Mouse (Mus musculus): ENCODE data around the gene Zfp712. TPM values are rescaled to one million over a fixed set of nuclear protein-coding genes. Genes with fewer than 3 reads are reported as not detected.

Zfp712 gene
- 0.85 and 1.0 TPM in 2 replicates for total RNA-seq (2023)

DNA sequence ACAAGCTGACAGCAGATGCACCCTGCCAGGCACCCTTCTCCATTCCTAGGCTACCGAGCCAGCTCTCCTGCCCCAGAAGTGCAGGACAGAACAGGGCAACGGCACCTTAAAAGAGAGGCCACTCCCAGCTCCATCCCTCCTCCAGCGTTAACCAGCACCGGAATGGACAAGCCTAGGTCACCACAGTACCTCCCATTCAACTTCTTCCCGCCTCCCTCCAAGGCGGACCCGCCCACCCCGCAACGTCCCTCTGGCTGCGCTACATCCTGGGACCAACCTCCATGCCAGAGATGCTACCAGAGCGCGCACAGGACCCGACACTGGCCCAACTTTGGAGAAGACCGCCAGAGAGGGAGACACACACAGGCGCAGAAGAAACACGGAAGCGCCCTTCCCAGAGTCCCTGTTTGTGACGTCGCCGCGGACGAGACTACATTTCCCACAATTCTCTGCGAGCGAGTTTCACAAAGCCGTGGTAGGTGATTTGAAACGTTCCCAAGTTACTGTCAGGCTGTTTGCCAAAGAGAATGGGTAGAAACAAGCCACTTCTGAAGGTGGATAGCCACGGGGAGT lies at the start of gene Zfp712:
TSS of gene Zfp712 (minus strand) at position 385 of the 573 bp plus-strand sequence.

GRCm38 (mm10) chr13:67108194-67108820 lies 47.3 kb upstream of the Zfp712 start, which contains the start of gene Gm28557:
Gene Gm28557 (minus strand): TSS chr13:67108604.

DNA sequence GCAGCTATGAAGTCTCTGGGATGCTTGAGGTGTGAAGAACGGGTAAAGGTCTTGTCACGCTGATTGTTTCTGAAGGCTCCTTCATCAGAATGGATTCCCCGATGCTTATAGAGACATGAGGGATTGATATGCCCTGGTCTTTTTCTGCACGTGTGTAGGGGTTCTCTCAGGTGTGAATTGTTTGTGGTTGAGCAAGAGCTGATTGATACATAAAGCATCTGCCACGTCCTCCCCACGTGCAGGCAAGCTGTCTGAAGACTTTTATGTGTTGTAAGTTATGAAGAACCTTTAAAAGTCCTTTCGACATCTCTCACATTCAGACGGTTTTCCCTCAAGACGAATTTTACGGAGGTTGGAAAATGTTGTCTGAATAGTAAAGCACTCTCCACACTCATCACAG lies 36.9 kb upstream of the Zfp712 start, which contains the start of gene Zfp708:
TSS of gene Zfp708 (minus strand) at position 101 of the 400 bp plus-strand sequence.

Other genes with a start within 250 kb of the Zfp712 start
- 1.6 and 1.7 TPM in 2 replicates for gene Gm10767, start 156.3 kb downstream of the Zfp712 start, total RNA-seq (2023)
- not detected in 2 replicates for gene Zfp708, start 36.8 kb upstream of the Zfp712 start, total RNA-seq (2023)
- 0.38 and 0.93 TPM in 2 replicates for gene Gm28557, start 47.4 kb upstream of the Zfp712 start, total RNA-seq (2023)
- 0.19 TPM in 1 of 2 replicates, not detected in the other for gene Rslcan18, start 55.1 kb upstream of the Zfp712 start, total RNA-seq (2023)
- 0.76 and 1.1 TPM in 2 replicates for gene Zfp759, start 60.5 kb upstream of the Zfp712 start, total RNA-seq (2023)
- gene Rsl1, start 112.0 kb upstream of the Zfp712 start, total RNA-seq (2023) = 0.41 and 0.95 TPM in 2 replicates
- 0.35 and 0.39 TPM in 2 replicates for gene Zfp455, start 133.3 kb upstream of the Zfp712 start, total RNA-seq (2023)
- 1.1 and 1.6 TPM in 2 replicates for gene Zfp458, start 217.3 kb upstream of the Zfp712 start, total RNA-seq (2023)
- 0.36 and 0.60 TPM in 2 replicates for gene Zfp457, start 245.3 kb upstream of the Zfp712 start, total RNA-seq (2023)

Measured in neutrophil, adult 65 days (primary cell).